18 mouse cellular contexts compared by ENCODE assay signal in the genomic region with DNA sequence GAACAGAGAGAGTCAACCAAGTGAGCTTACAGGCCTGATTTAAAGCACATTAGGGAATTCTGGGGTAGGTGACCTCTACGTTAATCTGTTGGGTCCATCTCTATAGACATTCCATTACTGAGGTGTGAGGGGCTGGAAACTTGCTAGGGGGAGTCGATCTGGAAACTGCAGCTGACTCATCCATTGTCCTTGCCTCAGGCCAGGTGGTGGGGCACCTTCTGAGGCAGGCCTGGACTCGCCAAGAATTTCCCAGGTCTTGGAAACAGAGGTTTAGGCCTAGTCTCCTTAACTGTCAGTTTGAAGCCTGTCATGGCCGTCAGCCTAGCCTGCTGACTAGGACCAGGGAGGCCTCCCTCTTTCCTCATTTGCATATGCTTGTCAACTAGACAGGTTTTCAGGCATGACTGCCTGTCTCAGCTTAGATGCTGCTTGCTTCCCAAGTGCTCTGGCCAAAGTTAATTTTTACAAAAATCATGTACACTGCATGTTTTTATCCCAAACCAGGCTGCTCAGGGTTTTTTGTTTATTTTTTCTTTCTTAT. TPM values are rescaled to one million over a fixed set of nuclear protein-coding genes. Genes with fewer than 3 reads are reported as not detected.
A peak's percentile ranks its signal among the peaks of the same experiment; 100 is the strongest.
DNase-seq lines count a peak whose midpoint lies in the region; ATAC-seq and TF ChIP-seq lines count a peak whose summit lies in the region.
"Had no signal": no experiment of that assay in that cellular context is flagged by ENCODE, and none has a peak within 500 bp of the region (broad histone marks: within the 10 kb centered on the region; RNA-seq: fewer than 3 reads in every experiment).

No protein-coding gene starts in this region.

- no peak for DNase-seq in heart, embryonic 10.5 days (ENCODE audit: low spot score)
- DNase-seq in kidney, postnatal 36 days: peak; percentile 37
- no peak for DNase-seq in kidney, postnatal 4 days
- peak; percentile 31 for DNase-seq in 3T3-L1 (ENCODE audit: low read depth, low spot score)
- no peak for DNase-seq in spleen, postnatal 14 days (ENCODE audit: low spot score in 2 of 2)
- DNase-seq: adrenal gland, postnatal 36 days; cerebellum, adult 9-11 months; heart, postnatal 4 days; right cerebral cortex, postnatal 14 days; thymus, postnatal 4 days had no signal

- no peak for ATAC-seq in heart, embryonic 11.5 days (replicated peaks; ENCODE audit: insufficient number of reproducible peaks, low FRiP score, low TSS enrichment)
- ATAC-seq in megakaryocyte, adult 5-6 weeks (ENCODE audit: poor library complexity, severe bottlenecking): no peak
- ATAC-seq: activated CD4-positive, CD25-positive, alpha-beta regulatory T cell, adult 4 months; intestine, postnatal 0 days had no signal

- H3K27me3 ChIP-seq in heart, embryonic 10.5 days (ENCODE audit: insufficient read depth, poor library complexity, severe bottlenecking): 0 out of 2 replicates have a peak, but pooled peaks cover 3% of the 10 kb centered on the region
- no peaks in the 10 kb centered on the region for H3K27me3 ChIP-seq in heart, embryonic 11.5 days (ENCODE audit: control insufficient read depth, insufficient read depth, low read length)
- H3K27me3 ChIP-seq in ES-Bruce4 (ENCODE audit: control insufficient read depth, insufficient read depth, low read length, poor library complexity, severe bottlenecking): no peaks in the 10 kb centered on the region

- no peak overlapping the region for H3K9ac ChIP-seq in heart, embryonic 11.5 days (ENCODE audit: low read depth, low read length)
- H3K9ac ChIP-seq in ES-Bruce4 (ENCODE audit: low read depth, poor library complexity, severe bottlenecking): no peak overlapping the region
- H3K9ac ChIP-seq: midbrain, embryonic 12.5 days had no signal

- peak; percentile 53; the same call in 1 of the 2 replicates for TF ChIP-seq EP300 in ES-Bruce4 (IDR thresholded peaks at IDR 0.05; ENCODE audit: insufficient read depth, low read depth, low read length)

- H3K27ac ChIP-seq in heart, embryonic 10.5 days: peak overlapping the region; percentile 37; the same call in 1 of the 2 replicates
- no peak overlapping the region for H3K27ac ChIP-seq in heart, embryonic 11.5 days (ENCODE audit: low read depth, low read length)
- H3K27ac ChIP-seq in ES-Bruce4 (ENCODE audit: insufficient read depth, low read length): no peak overlapping the region
- H3K27ac ChIP-seq: midbrain, embryonic 12.5 days had no signal

- no peak overlapping the region for H3K4me2 ChIP-seq in heart, embryonic 11.5 days
- H3K4me2 ChIP-seq: liver, embryonic 11.5 days; midbrain, embryonic 12.5 days had no signal

- TF ChIP-seq POLR2A in ES-Bruce4 (IDR thresholded peaks at IDR 0.05; ENCODE audit: insufficient read depth, low read length): no peak

- peaks cover 38% of the 10 kb centered on the region for H3K4me1 ChIP-seq in heart, embryonic 10.5 days
- H3K4me1 ChIP-seq in heart, embryonic 11.5 days (ENCODE audit: control insufficient read depth, insufficient read depth, low read length): peaks cover 15% of the 10 kb centered on the region
- H3K4me1 ChIP-seq in ES-Bruce4 (ENCODE audit: control insufficient read depth, insufficient read depth, low read length): peaks cover 2% of the 10 kb centered on the region

- H3K36me3 ChIP-seq in heart, embryonic 10.5 days: no peaks in the 10 kb centered on the region
- no peaks in the 10 kb centered on the region for H3K36me3 ChIP-seq in heart, embryonic 11.5 days (ENCODE audit: control insufficient read depth, insufficient read depth, low read length)
- H3K36me3 ChIP-seq in ES-Bruce4 (ENCODE audit: control insufficient read depth, insufficient read depth, low read length, poor library complexity, severe bottlenecking): no peaks in the 10 kb centered on the region
- H3K36me3 ChIP-seq: midbrain, embryonic 12.5 days had no signal

- no peak for TF ChIP-seq CTCF in ES-Bruce4 (IDR thresholded peaks at IDR 0.05; ENCODE audit: low read depth, low read length)

- H3K4me3 ChIP-seq in heart, embryonic 10.5 days: no peak overlapping the region
- H3K4me3 ChIP-seq in heart, embryonic 11.5 days (ENCODE audit: low read depth, low read length): no peak overlapping the region
- H3K4me3 ChIP-seq in ES-Bruce4 (ENCODE audit: low read depth, low read length): no peak overlapping the region
- H3K4me3 ChIP-seq: midbrain, embryonic 12.5 days; myocyte had no signal

- 69% methylated on average over 4 of the region's 4 CpGs for WGBS in heart, embryonic 10.5 days
- 61% methylated on average over 4 of the region's 4 CpGs for WGBS in heart, embryonic 11.5 days (ENCODE audit: insufficient replicate concordance)

- no peaks in the 10 kb centered on the region for H3K9me3 ChIP-seq in heart, embryonic 10.5 days
- H3K9me3 ChIP-seq in heart, embryonic 11.5 days (replicated peaks; ENCODE audit: control insufficient read depth, low read length): no peaks in the 10 kb centered on the region
- no peaks in the 10 kb centered on the region for H3K9me3 ChIP-seq in ES-Bruce4 (replicated peaks; ENCODE audit: control insufficient read depth, insufficient read depth, low read length, poor library complexity, severe bottlenecking)
- H3K9me3 ChIP-seq: midbrain, embryonic 12.5 days had no signal

RNA-seq across cellular contexts. Expression of a gene that starts 21.8 kb away (rescaled TPM):
- polyA plus RNA-seq in heart, embryonic 10.5 days (2016; fragmentation: Nextera tagmentation; extraction: Ambion mirVana): 6.7 and 11.5 TPM in 2 replicates
- polyA plus RNA-seq in heart, embryonic 11.5 days (2014; fragmentation: Nextera tagmentation; extraction: Ambion mirVana): 13.0 and 19.7 TPM in 2 replicates
- 8.9 and 9.5 TPM in 2 replicates for polyA plus RNA-seq in ES-Bruce4 (2011; ENCODE audit: insufficient read depth, insufficient read length, low read depth, missing spikeins)
- 104 and 127 TPM in 2 replicates for total RNA-seq in megakaryocyte, adult 5-6 weeks (2015)
- 35.5 and 46.3 TPM in 2 replicates for total RNA-seq in megakaryocyte, adult 5-6 weeks (2017)
- polyA plus RNA-seq: midbrain, embryonic 12.5 days had no signal

Comparison
In these comparisons a context has a peak if more than half of its experiments do, and no peak if none do; other contexts are left out.
1. DNase-seq: peak in kidney, postnatal 36 days (2 of 2) and 3T3-L1 (single experiment); none in heart, embryonic 10.5 days (single experiment), kidney, postnatal 4 days (0 of 2) and spleen, postnatal 14 days (0 of 2).